Mouse (Mus musculus) kidney, adult 2 months (tissue): ENCODE results near the gene Rpl22l1. TPM values are rescaled to one million over a fixed set of nuclear protein-coding genes. Genes with fewer than 3 reads are reported as not detected.
A peak's percentile ranks its signal among the peaks of the same experiment; 100 is the strongest.

Source experiments
- DNase-seq: peaks from one replicate; pipeline ENCODE4 v3.0.0; 2021
- H3K27ac ChIP-seq: fragments of 200-500 bp; 2 replicates; pipeline ENCODE4 v1.5.1; 2012; ENCODE audit warnings: low read depth, low read length, control low read depth, inconsistent platforms; ENCODE audit not compliant: insufficient read depth
- H3K27me3 ChIP-seq: fragments of 200-500 bp; replicated peaks from 2 replicates; pipeline ENCODE4 v1.6.1; 2012; ENCODE audit warnings: mild to moderate bottlenecking, moderate library complexity, low read length, inconsistent platforms; ENCODE audit not compliant: control insufficient read depth, insufficient read depth
- H3K36me3 ChIP-seq: fragments of 200-500 bp; 2 replicates; pipeline ENCODE4 v1.6.1; 2012; ENCODE audit warnings: mild to moderate bottlenecking, moderate library complexity, low read length, inconsistent platforms; ENCODE audit not compliant: control insufficient read depth, insufficient read depth
- H3K4me1 ChIP-seq: fragments of 200-500 bp; 2 replicates; pipeline ENCODE4 v1.6.1; 2011; ENCODE audit warnings: low read length; ENCODE audit not compliant: control insufficient read depth, insufficient read depth
- H3K4me3 ChIP-seq: fragments of 200-500 bp; 2 replicates; pipeline ENCODE4 v1.5.1; 2011; ENCODE audit warnings: mild to moderate bottlenecking, low read depth, low read length, control low read depth; ENCODE audit not compliant: insufficient read depth
- CTCF ChIP-seq: fragments of 200-500 bp; conservative IDR thresholded peaks from 2 replicates; pipeline ENCODE4 v1.5.1; 2011; ENCODE audit warnings: low read depth, mild to moderate bottlenecking, control low read depth, low read length, moderate library complexity, mixed read lengths; ENCODE audit not compliant: insufficient read depth, insufficient read length
- POLR2A ChIP-seq: fragments of 200-500 bp; IDR thresholded peaks from one replicate; pipeline ENCODE4 v1.6.1; 2011; ENCODE audit warnings: low read depth, low read length, control low read depth
- WGBS: fragments of 180-500 bp; shearing (Covaris S2); methylation state at CpG from one replicate; pipeline ENCODE4 v1.1.7; 2018; 5-methylcytosine and 5-hydroxymethylcytosine counted together
- polyA plus RNA-seq: library from polyadenylated mRNA; depleted of rRNA; stranded (reverse); fragments of >200 nt; gene quantifications from 2 replicates; pipeline ENCODE4 v1.2.3, GENCODE M21; 2012

Rpl22l1 gene
- polyA plus RNA-seq, 1 experiment = 14.8 TPM

DNA sequence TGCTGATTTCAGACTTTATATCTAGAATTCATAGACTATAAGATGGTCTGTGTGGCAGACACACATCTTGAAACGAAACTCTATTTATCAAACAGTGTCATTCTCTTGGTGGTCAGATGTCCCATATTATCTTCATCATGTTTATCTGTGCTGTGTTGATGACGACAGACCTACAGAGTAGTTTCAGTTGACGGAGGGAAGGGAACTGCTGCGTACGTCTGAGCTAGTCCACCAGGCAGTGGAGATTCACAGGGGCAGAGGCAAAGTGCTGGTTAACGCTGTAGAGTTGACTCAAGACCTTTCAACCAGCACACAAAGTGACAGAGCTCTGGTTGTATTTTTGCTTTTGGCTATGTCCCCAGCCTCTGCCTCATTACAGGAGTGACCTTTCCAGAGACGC lies 10.4 kb upstream of the Rpl22l1 start:
- DNase-seq = no peak
- 89% methylated on average over 7 of the region's 7 CpGs for WGBS
- Histone ChIP-seq H3K27me3 (no peaks in the 10 kb centered on the region), H3K4me3 (no peak overlapping the region), H3K36me3 (no peaks in the 10 kb centered on the region), H3K27ac (no peak overlapping the region), H3K4me1 (no peaks in the 10 kb centered on the region)
- TF ChIP-seq CTCF (no peak), POLR2A (no peak)

DNA sequence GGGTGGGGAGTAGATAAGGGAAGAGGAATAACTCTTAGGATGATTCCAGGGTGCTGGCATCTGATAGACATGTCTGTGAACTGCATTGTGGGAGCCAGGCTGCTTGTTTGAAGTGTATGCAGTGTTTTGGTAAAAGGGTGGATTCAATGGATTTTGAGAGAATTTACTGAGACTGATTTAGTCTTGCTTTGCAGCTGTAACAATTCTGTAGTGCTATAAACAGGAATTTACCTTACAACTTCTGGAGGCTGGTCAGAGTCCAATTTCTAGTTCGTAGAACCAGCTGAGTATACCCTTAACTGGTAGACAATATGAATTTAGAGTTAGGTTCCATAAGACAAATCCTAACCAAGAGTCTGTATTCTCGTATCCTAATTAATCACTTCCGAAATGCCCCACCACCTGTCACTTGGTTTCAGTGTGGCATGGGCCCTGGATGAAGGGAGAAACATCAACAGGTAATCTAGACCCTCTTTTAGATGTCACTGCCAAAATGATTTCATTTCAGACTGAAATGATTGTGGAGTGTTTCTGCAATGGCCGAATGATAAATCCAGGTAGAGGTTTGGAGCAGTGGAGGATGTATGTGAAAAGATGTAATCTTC lies 2.9 kb downstream of the Rpl22l1 start:
- Histone ChIP-seq H3K4me1 (no peaks in the 10 kb centered on the region), H3K36me3 (peaks cover 3% of the 10 kb centered on the region), H3K27ac (no peak overlapping the region), H3K27me3 (no peaks in the 10 kb centered on the region), H3K4me3 (no peak overlapping the region)
- no peak for DNase-seq
- WGBS = 84% methylated on average over 4 of the region's 4 CpGs
- TF ChIP-seq POLR2A = no peak
- TF ChIP-seq CTCF = no peak

DNA sequence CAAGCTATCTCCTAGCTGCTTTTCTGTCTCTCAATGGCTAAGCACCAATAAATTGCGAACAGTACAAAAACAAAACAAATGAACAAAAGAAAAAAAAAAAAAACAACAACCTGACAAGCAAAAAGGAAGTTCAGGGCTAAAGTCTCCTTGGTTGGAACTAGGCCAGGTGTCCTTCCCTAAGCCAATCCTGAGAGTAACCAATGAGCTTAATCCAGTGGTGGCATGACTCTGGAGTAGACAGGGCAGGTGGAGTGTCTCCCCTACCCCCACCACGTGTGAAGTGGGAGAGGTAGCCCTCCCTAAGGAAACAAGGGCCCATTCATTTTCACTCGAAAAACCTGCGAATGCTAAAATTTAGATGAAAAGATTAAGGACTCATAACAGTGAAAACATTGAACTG lies 6.2 kb downstream of the Rpl22l1 start:
- no peaks in the 10 kb centered on the region for H3K4me1 ChIP-seq
- H3K36me3 ChIP-seq = peaks cover 3% of the 10 kb centered on the region
- WGBS = 53% methylated on average over 4 of the region's 4 CpGs
- no peak overlapping the region for H3K27ac ChIP-seq
- no peak overlapping the region for H3K4me3 ChIP-seq
- DNase-seq = peak; percentile 39
- TF ChIP-seq CTCF (no peak), POLR2A (no peak)
- no peaks in the 10 kb centered on the region for H3K27me3 ChIP-seq

DNA sequence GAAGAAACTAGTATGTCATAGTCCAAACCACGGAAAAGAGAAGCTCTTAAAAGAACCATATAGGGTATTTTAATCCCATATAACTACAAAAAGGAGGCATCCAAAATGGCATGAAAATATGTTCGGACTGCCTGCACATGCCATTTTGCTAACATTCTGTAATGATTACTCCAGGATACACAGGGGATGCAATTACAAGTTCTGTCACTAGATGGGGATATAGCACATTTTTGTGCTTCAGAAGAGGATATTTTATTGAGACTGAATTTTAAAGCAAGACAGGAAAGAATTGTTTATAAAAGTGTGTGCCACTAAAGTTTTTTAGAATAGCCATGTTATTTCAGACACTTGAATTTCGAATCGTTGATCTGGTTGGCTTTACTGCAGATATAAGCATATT lies 9.1 kb downstream of the Rpl22l1 start:
- Histone ChIP-seq H3K36me3 (no peaks in the 10 kb centered on the region), H3K27ac (no peak overlapping the region), H3K4me3 (no peak overlapping the region), H3K4me1 (no peaks in the 10 kb centered on the region), H3K27me3 (no peaks in the 10 kb centered on the region)
- DNase-seq = peak; percentile 58
- 5% methylated on average over 4 of the region's 4 CpGs for WGBS
- no peak for TF ChIP-seq POLR2A
- 0 out of 2 replicates have a peak, but pooled peaks have one; percentile 8 for TF ChIP-seq CTCF

DNA sequence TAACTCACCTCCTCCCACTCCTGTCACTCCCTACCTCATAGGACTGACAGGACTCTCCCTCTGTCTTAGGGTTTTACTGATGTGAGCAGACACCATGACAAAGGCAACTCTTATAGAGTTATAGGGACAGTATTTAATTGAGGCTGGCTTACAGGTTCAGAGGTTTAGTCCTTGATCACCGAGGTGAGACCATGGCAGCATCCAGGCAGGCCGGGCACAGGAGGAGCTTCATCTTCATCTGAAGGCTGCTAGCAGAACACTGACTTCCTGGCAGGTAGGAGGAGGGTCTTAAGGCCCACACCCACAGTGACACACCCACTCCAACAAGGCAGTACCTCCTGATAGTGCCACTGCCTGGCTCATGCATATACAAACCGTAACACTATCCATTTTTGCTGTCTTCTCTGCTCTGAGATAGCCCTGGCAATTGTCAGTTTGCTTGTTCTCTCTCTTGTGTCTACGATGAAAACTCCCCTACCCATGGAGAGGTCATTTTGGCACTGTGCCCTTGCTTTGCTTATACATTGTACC lies 10.8 kb downstream of the Rpl22l1 start:
- H3K4me3 ChIP-seq = no peak overlapping the region
- no peaks in the 10 kb centered on the region for H3K4me1 ChIP-seq
- TF ChIP-seq CTCF (no peak), POLR2A (no peak)
- 65% methylated on average over 4 of the region's 4 CpGs for WGBS
- H3K36me3 ChIP-seq = no peaks in the 10 kb centered on the region
- DNase-seq = no peak
- no peak overlapping the region for H3K27ac ChIP-seq
- no peaks in the 10 kb centered on the region for H3K27me3 ChIP-seq

DNA sequence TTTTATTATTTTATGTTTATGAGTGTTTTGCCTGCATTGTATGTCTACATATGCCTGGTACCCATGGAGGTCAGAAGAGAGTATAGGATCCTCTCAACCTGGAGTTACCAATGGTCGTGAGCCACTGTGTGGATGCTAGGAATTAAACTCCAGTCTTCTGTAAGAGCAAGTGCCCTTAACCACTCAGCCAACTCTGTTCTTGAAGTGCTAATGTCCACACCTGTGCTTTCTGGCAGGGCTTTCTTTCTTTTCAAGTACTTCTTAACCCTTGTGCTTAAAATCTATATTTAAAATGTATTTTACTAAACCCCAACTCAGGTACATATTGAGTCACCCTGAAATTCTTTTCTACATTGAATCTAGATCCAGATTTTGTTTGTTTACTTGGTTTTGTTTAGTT lies 21.0 kb downstream of the Rpl22l1 start:
- DNase-seq = no peak
- Histone ChIP-seq H3K27me3 (no peaks in the 10 kb centered on the region; the same call in 1 of the 2 replicates), H3K4me1 (no peaks in the 10 kb centered on the region), H3K4me3 (no peak overlapping the region), H3K36me3 (no peaks in the 10 kb centered on the region), H3K27ac (no peak overlapping the region)
- 95% methylated on average over 1 of the region's 1 CpGs for WGBS
- TF ChIP-seq CTCF (no peak), POLR2A (no peak)

DNA sequence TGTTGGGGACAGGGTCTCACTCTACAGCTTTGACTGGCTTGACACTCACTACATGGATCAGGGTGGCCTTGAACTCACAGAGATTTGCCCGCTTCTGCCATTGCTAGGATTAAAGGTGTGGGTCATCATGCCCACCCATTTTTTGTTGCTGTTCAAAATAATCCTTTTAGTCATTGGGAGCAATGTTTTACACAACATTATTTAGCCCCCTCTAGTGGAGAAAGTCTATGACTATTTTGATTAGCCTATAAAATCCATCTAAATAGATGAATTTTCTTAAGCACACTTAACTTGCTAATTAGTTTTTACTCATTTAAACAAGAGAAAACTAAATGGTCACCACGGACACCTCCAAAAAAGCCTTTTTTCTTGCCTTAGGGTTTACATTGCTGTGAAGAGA lies 22.4 kb downstream of the Rpl22l1 start:
- WGBS = 88% methylated on average over 2 of the region's 2 CpGs
- no peak overlapping the region for H3K27ac ChIP-seq
- H3K4me1 ChIP-seq = no peaks in the 10 kb centered on the region
- TF ChIP-seq CTCF (no peak), POLR2A (no peak)
- DNase-seq = no peak
- H3K27me3 ChIP-seq = no peaks in the 10 kb centered on the region; the same call in 1 of the 2 replicates
- H3K36me3 ChIP-seq = no peaks in the 10 kb centered on the region
- H3K4me3 ChIP-seq = no peak overlapping the region
